Comparison of ENCODE assay signal across 31 mouse cellular contexts in genomic region chr10:63403636-63404035, GRCm38 (mm10). TPM values are rescaled to one million over a fixed set of nuclear protein-coding genes. Genes with fewer than 3 reads are reported as not detected.
DNase-seq lines count a peak whose midpoint lies in the region; ATAC-seq lines count a peak whose summit lies in the region.
"Had no signal": no experiment of that assay in that cellular context is flagged by ENCODE, and none has a peak within 500 bp of the region (broad histone marks: within the 10 kb centered on the region; RNA-seq: fewer than 3 reads in every experiment).

No protein-coding gene starts in this region.

- H3K4me2 ChIP-seq in kidney, embryonic 14.5 days (replicated peaks; ENCODE audit: low read depth, low read length), result no peak overlapping the region
- no peak overlapping the region for H3K4me2 ChIP-seq in liver, embryonic 15.5 days
- H3K4me2 ChIP-seq in hindbrain, embryonic 11.5 days (replicated peaks; ENCODE audit: low read depth, low read length), result no peak overlapping the region
- H3K4me2 ChIP-seq: embryonic facial prominence, embryonic 12.5 days; heart, embryonic 13.5 days; midbrain, embryonic 11.5 days had no signal

- 84% methylated on average over 2 of the region's 2 CpGs for WGBS in kidney, embryonic 14.5 days
- WGBS in liver, embryonic 15.5 days (ENCODE audit: insufficient replicate concordance), result 53% methylated on average over 2 of the region's 2 CpGs
- WGBS in hindbrain, embryonic 11.5 days, result 74% methylated on average over 2 of the region's 2 CpGs

- H3K4me3 ChIP-seq in kidney, embryonic 14.5 days (ENCODE audit: low read length), result no peak overlapping the region
- H3K4me3 ChIP-seq in liver, embryonic 15.5 days (replicated peaks), result no peak overlapping the region
- H3K4me3 ChIP-seq in hindbrain, embryonic 11.5 days (ENCODE audit: low read depth, low read length), result no peak overlapping the region
- H3K4me3 ChIP-seq: embryonic facial prominence, embryonic 12.5 days; heart, embryonic 13.5 days; hindbrain, embryonic 10.5 days had no signal

- H3K27ac ChIP-seq in kidney, embryonic 14.5 days (ENCODE audit: low read depth, low read length), result no peak overlapping the region
- 0 out of 2 replicates have a peak overlapping the region, but pooled peaks have one; percentile 38 for H3K27ac ChIP-seq in liver, embryonic 15.5 days (replicated peaks)
- no peak overlapping the region for H3K27ac ChIP-seq in hindbrain, embryonic 11.5 days (ENCODE audit: low read depth, low read length)
- H3K27ac ChIP-seq: embryonic facial prominence, embryonic 12.5 days; heart, embryonic 13.5 days; hindbrain, embryonic 10.5 days had no signal

- H3K9ac ChIP-seq in kidney, embryonic 14.5 days (ENCODE audit: low read depth, low read length), result no peak overlapping the region
- H3K9ac ChIP-seq in liver, embryonic 15.5 days, result no peak overlapping the region
- H3K9ac ChIP-seq in hindbrain, embryonic 11.5 days (ENCODE audit: low read depth, low read length), result no peak overlapping the region
- H3K9ac ChIP-seq: embryonic facial prominence, embryonic 12.5 days; heart, embryonic 13.5 days had no signal

- H3K27me3 ChIP-seq in kidney, embryonic 14.5 days (ENCODE audit: control insufficient read depth, insufficient read depth, low read length), result no peaks in the 10 kb centered on the region
- no peaks in the 10 kb centered on the region for H3K27me3 ChIP-seq in liver, embryonic 15.5 days
- no peaks in the 10 kb centered on the region for H3K27me3 ChIP-seq in hindbrain, embryonic 11.5 days (ENCODE audit: control insufficient read depth, insufficient read depth, low read length)
- H3K27me3 ChIP-seq: embryonic facial prominence, embryonic 12.5 days; heart, embryonic 13.5 days had no signal

- no peaks in the 10 kb centered on the region for H3K9me3 ChIP-seq in kidney, embryonic 14.5 days (ENCODE audit: control insufficient read depth, low read length)
- no peaks in the 10 kb centered on the region for H3K9me3 ChIP-seq in liver, embryonic 15.5 days (replicated peaks)
- H3K9me3 ChIP-seq in hindbrain, embryonic 11.5 days (ENCODE audit: control insufficient read depth, low read length), result no peaks in the 10 kb centered on the region
- H3K9me3 ChIP-seq: embryonic facial prominence, embryonic 12.5 days; heart, embryonic 13.5 days; hindbrain, embryonic 10.5 days had no signal

- DNase-seq in kidney, adult 18-20 months, result peak; percentile 60
- peak; percentile 91 for DNase-seq in kidney, adult 9 months
- peak; percentile 81 to 88 for DNase-seq in kidney, postnatal 36 days
- DNase-seq in hindbrain, embryonic 11.5 days (ENCODE audit: low spot score), result no peak
- DNase-seq in left cerebral cortex, adult 18-20 months (ENCODE audit: low spot score in 2 of 2), result no peak
- DNase-seq in thymus, postnatal 14 days, result no peak
- DNase-seq: adrenal gland, postnatal 14 days; embryo, embryonic 11 days; gastrocnemius, postnatal 10 days; heart, postnatal 10 days; layer of hippocampus, adult 9-11 months; lung, postnatal 36 days had no signal

- H3K4me1 ChIP-seq in kidney, embryonic 14.5 days (ENCODE audit: control insufficient read depth, insufficient read depth, low read length), result no peaks in the 10 kb centered on the region
- H3K4me1 ChIP-seq in liver, embryonic 15.5 days (replicated peaks), result peaks cover 5% of the 10 kb centered on the region; the same call in 1 of the 2 replicates
- no peaks in the 10 kb centered on the region for H3K4me1 ChIP-seq in hindbrain, embryonic 11.5 days (replicated peaks; ENCODE audit: control insufficient read depth, insufficient read depth, low read length)
- H3K4me1 ChIP-seq: embryonic facial prominence, embryonic 12.5 days; heart, embryonic 13.5 days; hindbrain, embryonic 10.5 days had no signal

- no peak for ATAC-seq in kidney, embryonic 14.5 days (ENCODE audit: low FRiP score, low TSS enrichment)
- ATAC-seq in liver, embryonic 15.5 days (ENCODE audit: insufficient read depth), result no peak
- no peak for ATAC-seq in hindbrain, embryonic 11.5 days (ENCODE audit: low FRiP score)
- ATAC-seq: forebrain, embryonic 16.5 days; intestine, embryonic 16.5 days; midbrain, embryonic 16.5 days had no signal

- H3K36me3 ChIP-seq in kidney, embryonic 14.5 days (ENCODE audit: control insufficient read depth, insufficient read depth, low read length), result no peaks in the 10 kb centered on the region
- H3K36me3 ChIP-seq in liver, embryonic 15.5 days (replicated peaks), result no peaks in the 10 kb centered on the region
- H3K36me3 ChIP-seq in hindbrain, embryonic 11.5 days (ENCODE audit: control insufficient read depth, insufficient read depth, low read length), result no peaks in the 10 kb centered on the region
- H3K36me3 ChIP-seq: embryonic facial prominence, embryonic 12.5 days; hindbrain, embryonic 10.5 days had no signal

RNA-seq across cellular contexts. Expression of gene Gm7075, which starts 18.0 kb away (rescaled TPM):
- polyA plus RNA-seq in kidney, embryonic 14.5 days (2014; fragmentation: Nextera tagmentation; extraction: Ambion mirVana), result not detected in 2 replicates
- not detected in 2 replicates for polyA plus RNA-seq in liver, embryonic 15.5 days (2015; fragmentation: Nextera tagmentation; extraction: Ambion mirVana)
- polyA plus RNA-seq in hindbrain, embryonic 11.5 days (2014; fragmentation: Nextera tagmentation; extraction: Ambion mirVana), result 0.63 TPM in 1 of 2 replicates, not detected in the other
- not detected for total RNA-seq in left cerebral cortex, adult 18-20 months (2021)
- total RNA-seq: adrenal gland, postnatal 14 days; gastrocnemius, postnatal 10 days; heart, adult 8-10 months; heart, postnatal 10 days; left cerebral cortex, postnatal 14 days; megakaryocyte, adult 5-6 weeks; neutrophil, adult 5-6 weeks had no signal
- polyA plus RNA-seq: embryonic facial prominence, embryonic 12.5 days; forebrain, embryonic 16.5 days; gonadal fat pad, adult 2 months; heart, embryonic 13.5 days; hindbrain, embryonic 10.5 days; intestine, embryonic 16.5 days; limb, embryonic 11.5 days; liver, embryonic 16.5 days; lung, embryonic 16.5 days; midbrain, embryonic 11.5 days; midbrain, embryonic 16.5 days; neural tube, embryonic 11.5 days; urinary bladder, adult 2 months had no signal

RNA-seq across cellular contexts. Expression of gene Dnajc12, which starts 21.4 kb away (rescaled TPM):
- polyA plus RNA-seq in kidney, embryonic 14.5 days (2014; fragmentation: Nextera tagmentation; extraction: Ambion mirVana), result 9.8 and 11.3 TPM in 2 replicates
- 14.8 and 16.7 TPM in 2 replicates for polyA plus RNA-seq in liver, embryonic 15.5 days (2015; fragmentation: Nextera tagmentation; extraction: Ambion mirVana)
- 12.5 and 19.6 TPM in 2 replicates for polyA plus RNA-seq in hindbrain, embryonic 11.5 days (2014; fragmentation: Nextera tagmentation; extraction: Ambion mirVana)
- 10 to 100 TPM; 26.2 to 31.6 TPM for total RNA-seq in left cerebral cortex, adult 18-20 months (2021)

RNA-seq across cellular contexts. Expression of gene Sirt1, which starts 22.1 kb away (rescaled TPM):
- polyA plus RNA-seq in kidney, embryonic 14.5 days (2014; fragmentation: Nextera tagmentation; extraction: Ambion mirVana), result 10.7 and 12.5 TPM in 2 replicates
- 3.1 and 3.5 TPM in 2 replicates for polyA plus RNA-seq in liver, embryonic 15.5 days (2015; fragmentation: Nextera tagmentation; extraction: Ambion mirVana)
- polyA plus RNA-seq in hindbrain, embryonic 11.5 days (2014; fragmentation: Nextera tagmentation; extraction: Ambion mirVana), result 8.4 and 11.2 TPM in 2 replicates
- 10 to 100 TPM; 15.1 to 16.6 TPM for total RNA-seq in left cerebral cortex, adult 18-20 months (2021)

RNA-seq across cellular contexts. Expression of gene Ctnna3, which starts 26.3 kb away (rescaled TPM):
- 0.21 and 0.55 TPM in 2 replicates for polyA plus RNA-seq in kidney, embryonic 14.5 days (2014; fragmentation: Nextera tagmentation; extraction: Ambion mirVana)
- polyA plus RNA-seq in liver, embryonic 15.5 days (2015; fragmentation: Nextera tagmentation; extraction: Ambion mirVana), result 0.03 and 0.12 TPM in 2 replicates
- 0.42 TPM in 1 of 2 replicates, not detected in the other for polyA plus RNA-seq in hindbrain, embryonic 11.5 days (2014; fragmentation: Nextera tagmentation; extraction: Ambion mirVana)
- 1 to 10 TPM; 1.8 to 2.4 TPM for total RNA-seq in left cerebral cortex, adult 18-20 months (2021)
- total RNA-seq: megakaryocyte, adult 5-6 weeks; neutrophil, adult 5-6 weeks had no signal
- polyA plus RNA-seq: midbrain, embryonic 11.5 days had no signal

Comparison
In these comparisons a context has a peak if more than half of its experiments do, and no peak if none do; other contexts are left out.
1. DNase-seq: peak in kidney, adult 18-20 months (single experiment), kidney, adult 9 months (single experiment) and kidney, postnatal 36 days (2 of 2); none in hindbrain, embryonic 11.5 days (single experiment), left cerebral cortex, adult 18-20 months (0 of 2) and thymus, postnatal 14 days (single experiment).